Mouse (Mus musculus): ENCODE data around the gene Rab24. TPM values are rescaled to one million over a fixed set of nuclear protein-coding genes. Genes with fewer than 3 reads are reported as not detected.

The Rab24 gene
- polyA plus RNA-seq, 1 experiment = 113 TPM

- peak; percentile 96 for DNase-seq (ENCODE audit: low read depth)
- TF ChIP-seq CTCF (IDR thresholded peaks at IDR 0.05; ENCODE audit: borderline replicate concordance, extremely low read depth, insufficient read depth, insufficient read length) (peak; percentile 97), POLR2A (IDR thresholded peaks at IDR 0.05; ENCODE audit: borderline replicate concordance, extremely low read depth, insufficient read depth, insufficient read length, poor library complexity, severe bottlenecking) (no peak)
Observed at GRCm38 (mm10) chr13:55327633-55328032, 5.9 kb upstream of the Rab24 start.

GRCm38 (mm10) chr13:55327169-55327568 is 5.4 kb upstream of the Rab24 start:
- DNase-seq (ENCODE audit: low read depth) = no peak
- TF ChIP-seq POLR2A (IDR thresholded peaks at IDR 0.05; ENCODE audit: borderline replicate concordance, extremely low read depth, insufficient read depth, insufficient read length, poor library complexity, severe bottlenecking) (no peak), CTCF (IDR thresholded peaks at IDR 0.05; ENCODE audit: borderline replicate concordance, extremely low read depth, insufficient read depth, insufficient read length) (no peak)

GRCm38 (mm10) chr13:55325596-55325995 is 3.9 kb upstream of the Rab24 start:
- no peak for TF ChIP-seq CTCF (IDR thresholded peaks at IDR 0.05; ENCODE audit: borderline replicate concordance, extremely low read depth, insufficient read depth, insufficient read length)
- TF ChIP-seq POLR2A (IDR thresholded peaks at IDR 0.05; ENCODE audit: borderline replicate concordance, extremely low read depth, insufficient read depth, insufficient read length, poor library complexity, severe bottlenecking) = no peak
- DNase-seq (ENCODE audit: low read depth) = no peak

GRCm38 (mm10) chr13:55322130-55322825 is 532 bp upstream of the Rab24 start:
- DNase-seq (ENCODE audit: low read depth) = peak; percentile 74
- TF ChIP-seq POLR2A (IDR thresholded peaks at IDR 0.05; ENCODE audit: borderline replicate concordance, extremely low read depth, insufficient read depth, insufficient read length, poor library complexity, severe bottlenecking) (no peak), CTCF (IDR thresholded peaks at IDR 0.05; ENCODE audit: borderline replicate concordance, extremely low read depth, insufficient read depth, insufficient read length) (peak; percentile 42; the same call in 1 of the 2 replicates)

GRCm38 (mm10) chr13:55319931-55320533 is 1.7 kb downstream of the Rab24 start, which contains the start of gene Prelid1:
Prelid1 (plus strand) TSS chr13:55320500.
- DNase-seq (ENCODE audit: low read depth) = no peak
- TF ChIP-seq POLR2A (IDR thresholded peaks at IDR 0.05; ENCODE audit: borderline replicate concordance, extremely low read depth, insufficient read depth, insufficient read length, poor library complexity, severe bottlenecking) (no peak), CTCF (IDR thresholded peaks at IDR 0.05; ENCODE audit: borderline replicate concordance, extremely low read depth, insufficient read depth, insufficient read length) (no peak)

- TF ChIP-seq CTCF (IDR thresholded peaks at IDR 0.05; ENCODE audit: borderline replicate concordance, extremely low read depth, insufficient read depth, insufficient read length) (no peak), POLR2A (IDR thresholded peaks at IDR 0.05; ENCODE audit: borderline replicate concordance, extremely low read depth, insufficient read depth, insufficient read length, poor library complexity, severe bottlenecking) (no peak)
- no peak for DNase-seq (ENCODE audit: low read depth)
Observed at GRCm38 (mm10) chr13:55318351-55318750, 3.4 kb downstream of the Rab24 start.

- no peak for DNase-seq (ENCODE audit: low read depth)
- TF ChIP-seq POLR2A (IDR thresholded peaks at IDR 0.05; ENCODE audit: borderline replicate concordance, extremely low read depth, insufficient read depth, insufficient read length, poor library complexity, severe bottlenecking) = no peak
- TF ChIP-seq CTCF (IDR thresholded peaks at IDR 0.05; ENCODE audit: borderline replicate concordance, extremely low read depth, insufficient read depth, insufficient read length) = no peak
Observed at GRCm38 (mm10) chr13:55314891-55315412, 6.8 kb downstream of the Rab24 start.

- no peak for DNase-seq (ENCODE audit: low read depth)
- TF ChIP-seq CTCF (IDR thresholded peaks at IDR 0.05; ENCODE audit: borderline replicate concordance, extremely low read depth, insufficient read depth, insufficient read length) (no peak), POLR2A (IDR thresholded peaks at IDR 0.05; ENCODE audit: borderline replicate concordance, extremely low read depth, insufficient read depth, insufficient read length, poor library complexity, severe bottlenecking) (no peak)
Observed at GRCm38 (mm10) chr13:55313051-55313450, 8.7 kb downstream of the Rab24 start.

- TF ChIP-seq POLR2A (IDR thresholded peaks at IDR 0.05; ENCODE audit: borderline replicate concordance, extremely low read depth, insufficient read depth, insufficient read length, poor library complexity, severe bottlenecking) = no peak
- TF ChIP-seq CTCF (IDR thresholded peaks at IDR 0.05; ENCODE audit: borderline replicate concordance, extremely low read depth, insufficient read depth, insufficient read length) = no peak
- no peak for DNase-seq (ENCODE audit: low read depth)
Observed at GRCm38 (mm10) chr13:55312028-55312630, 9.6 kb downstream of the Rab24 start.

GRCm38 (mm10) chr13:55300913-55301312 is 20.8 kb downstream of the Rab24 start:
- TF ChIP-seq POLR2A (IDR thresholded peaks at IDR 0.05; ENCODE audit: borderline replicate concordance, extremely low read depth, insufficient read depth, insufficient read length, poor library complexity, severe bottlenecking) (no peak), CTCF (IDR thresholded peaks at IDR 0.05; ENCODE audit: borderline replicate concordance, extremely low read depth, insufficient read depth, insufficient read length) (no peak)
- no peak for DNase-seq (ENCODE audit: low read depth)

GRCm38 (mm10) chr13:55296760-55297159 is 25.0 kb downstream of the Rab24 start:
- TF ChIP-seq POLR2A (IDR thresholded peaks at IDR 0.05; ENCODE audit: borderline replicate concordance, extremely low read depth, insufficient read depth, insufficient read length, poor library complexity, severe bottlenecking) (no peak), CTCF (IDR thresholded peaks at IDR 0.05; ENCODE audit: borderline replicate concordance, extremely low read depth, insufficient read depth, insufficient read length) (no peak)
- no peak for DNase-seq (ENCODE audit: low read depth)
